Mouse (Mus musculus): ENCODE data around the gene Smyd3.

Gene Smyd3

GRCm38 (mm10) chr1:179384296-179384695 lies 133.5 kb downstream of the Smyd3 start:
- intact Hi-C loops (cut with DNase I) = no loop called here

GRCm38 (mm10) chr1:179378102-179378501 lies 139.7 kb downstream of the Smyd3 start:
- intact Hi-C loops (cut with DNase I) = no loop called here

GRCm38 (mm10) chr1:179374987-179375386 lies 142.9 kb downstream of the Smyd3 start:
- intact Hi-C loops (cut with DNase I) = no loop called here

- intact Hi-C loops (cut with DNase I) = no loop called here
Measured at GRCm38 (mm10) chr1:179373911-179374310, 143.9 kb downstream of the Smyd3 start.

- intact Hi-C loops (cut with DNase I) = no loop called here
Measured at GRCm38 (mm10) chr1:179371191-179371590, 146.7 kb downstream of the Smyd3 start.

GRCm38 (mm10) chr1:179368426-179369010 lies 149.3 kb downstream of the Smyd3 start:
- intact Hi-C loops (cut with DNase I) = no loop called here

GRCm38 (mm10) chr1:179361481-179362466 lies 156.1 kb downstream of the Smyd3 start:
- intact Hi-C loops (cut with DNase I) = no loop called here

- intact Hi-C loops (cut with DNase I) = no loop called here
Measured at GRCm38 (mm10) chr1:179357111-179357510, 160.7 kb downstream of the Smyd3 start.

- intact Hi-C loops (cut with DNase I) = no loop called here
Measured at GRCm38 (mm10) chr1:179354250-179354649, 163.6 kb downstream of the Smyd3 start.

GRCm38 (mm10) chr1:179345318-179345925 lies 172.4 kb downstream of the Smyd3 start:
- intact Hi-C loops (cut with DNase I) = no loop called here

GRCm38 (mm10) chr1:179343426-179343825 lies 174.4 kb downstream of the Smyd3 start:
- intact Hi-C loops (cut with DNase I) = no loop called here

GRCm38 (mm10) chr1:179341589-179341988 lies 176.3 kb downstream of the Smyd3 start:
- intact Hi-C loops (cut with DNase I) = no loop called here

- intact Hi-C loops (cut with DNase I) = no loop called here
Measured at GRCm38 (mm10) chr1:179339066-179339465, 178.8 kb downstream of the Smyd3 start.

GRCm38 (mm10) chr1:179337529-179337928 lies 180.3 kb downstream of the Smyd3 start:
- intact Hi-C loops (cut with DNase I) = no loop called here

- intact Hi-C loops (cut with DNase I) = no loop called here
Measured at GRCm38 (mm10) chr1:179326965-179327308, 190.9 kb downstream of the Smyd3 start.

GRCm38 (mm10) chr1:179326262-179326964 lies 191.4 kb downstream of the Smyd3 start:
- intact Hi-C loops (cut with DNase I) = no loop called here

GRCm38 (mm10) chr1:179324271-179324670 lies 193.6 kb downstream of the Smyd3 start:
- intact Hi-C loops (cut with DNase I) = no loop called here

GRCm38 (mm10) chr1:179313618-179314017 lies 204.2 kb downstream of the Smyd3 start:
- intact Hi-C loops (cut with DNase I) = no loop called here

GRCm38 (mm10) chr1:179309487-179309886 lies 208.4 kb downstream of the Smyd3 start:
- intact Hi-C loops (cut with DNase I) = no loop called here

- intact Hi-C loops (cut with DNase I) = no loop called here
Measured at GRCm38 (mm10) chr1:179302446-179303230, 215.2 kb downstream of the Smyd3 start.

- intact Hi-C loops (cut with DNase I) = no loop called here
Measured at GRCm38 (mm10) chr1:179295626-179296025, 222.2 kb downstream of the Smyd3 start.

All from adrenal gland (tissue).